Mouse (Mus musculus) large intestine, adult 2 months (tissue): ENCODE measurements around the gene Cbfa2t2. TPM values are rescaled to one million over a fixed set of nuclear protein-coding genes. Genes with fewer than 3 reads are reported as not detected.

Source experiments
- DNase-seq: peaks from one replicate; pipeline ENCODE4 v3.0.0-alpha.2; 2012; ENCODE audit warnings: low read depth, low spot score
- WGBS: fragments of 180-500 bp; shearing (Covaris S2); methylation state at CpG from one replicate; pipeline ENCODE4 v1.1.7; 2018; 5-methylcytosine and 5-hydroxymethylcytosine counted together
- polyA plus RNA-seq: library from polyadenylated mRNA; depleted of rRNA; stranded (reverse); fragments of >200 nt; gene quantifications from 2 replicates; pipeline ENCODE4 v1.2.3, GENCODE M21; 2012; rRNA removed

Cbfa2t2 gene
- polyA plus RNA-seq, 1 experiment, result 5.9 TPM

- WGBS, result 59% methylated on average over 17 of the region's 17 CpGs
- no peak for DNase-seq
Observed at GRCm38 (mm10) chr2:154584931-154585601, 148.8 kb downstream of the Cbfa2t2 start.

- 81% methylated on average over 5 of the region's 5 CpGs for WGBS
- DNase-seq, result no peak
Observed at GRCm38 (mm10) chr2:154586405-154586804, 150.1 kb downstream of the Cbfa2t2 start.

Other genes with a start within 250 kb of the Cbfa2t2 start
- not detected in 2 replicates for gene Bpifb1, start 245.7 kb upstream of the Cbfa2t2 start, polyA plus RNA-seq
- gene Bpifb5, start 212.7 kb upstream of the Cbfa2t2 start, polyA plus RNA-seq, result 0.05 and 0.08 TPM in 2 replicates
- gene Bpifb9a, start 178.6 kb upstream of the Cbfa2t2 start, polyA plus RNA-seq, result not detected in 2 replicates
- not detected in 2 replicates for gene Bpifb9b, start 129.3 kb upstream of the Cbfa2t2 start, polyA plus RNA-seq
- 10.7 and 12.1 TPM in 2 replicates for gene Cdk5rap1, start 63.5 kb upstream of the Cbfa2t2 start, polyA plus RNA-seq
- 9.9 and 13.8 TPM in 2 replicates for gene Snta1, start 28.4 kb upstream of the Cbfa2t2 start, polyA plus RNA-seq
- not detected in 2 replicates for gene 1700003F12Rik, start 110.6 kb downstream of the Cbfa2t2 start, polyA plus RNA-seq
- gene Actl10, start 115.3 kb downstream of the Cbfa2t2 start, polyA plus RNA-seq, result not detected in 2 replicates
- 0.64 and 0.83 TPM in 2 replicates for gene Necab3, start 122.4 kb downstream of the Cbfa2t2 start, polyA plus RNA-seq
- 9.2 and 9.5 TPM in 2 replicates for gene E2f1, start 133.4 kb downstream of the Cbfa2t2 start, polyA plus RNA-seq
- gene Pxmp4, start 167.2 kb downstream of the Cbfa2t2 start, polyA plus RNA-seq, result 22.7 and 26.2 TPM in 2 replicates
- 3.2 and 4.4 TPM in 2 replicates for gene Zfp341, start 176.8 kb downstream of the Cbfa2t2 start, polyA plus RNA-seq
- 0.73 TPM in 1 of 2 replicates, not detected in the other for gene 4930519P11Rik, start 177.0 kb downstream of the Cbfa2t2 start, polyA plus RNA-seq
- 187 and 196 TPM in 2 replicates for gene Chmp4b, start 215.2 kb downstream of the Cbfa2t2 start, polyA plus RNA-seq